Mouse (Mus musculus) CH12.LX (cell line): ENCODE measurements around the gene Lhpp.

Experiments
- MAX ChIP-seq: IDR thresholded peaks from 2 replicates; pipeline ENCODE4 v1.6.1; 2011; ENCODE audit warnings: low read length, improper control_type of control experiment
- USF1 ChIP-seq: IDR thresholded peaks from 2 replicates; pipeline ENCODE4 v1.6.1; 2014; ENCODE audit warnings: low read depth, mild to moderate bottlenecking, inconsistent platforms, low read length, improper control_type of control experiment

DNA sequence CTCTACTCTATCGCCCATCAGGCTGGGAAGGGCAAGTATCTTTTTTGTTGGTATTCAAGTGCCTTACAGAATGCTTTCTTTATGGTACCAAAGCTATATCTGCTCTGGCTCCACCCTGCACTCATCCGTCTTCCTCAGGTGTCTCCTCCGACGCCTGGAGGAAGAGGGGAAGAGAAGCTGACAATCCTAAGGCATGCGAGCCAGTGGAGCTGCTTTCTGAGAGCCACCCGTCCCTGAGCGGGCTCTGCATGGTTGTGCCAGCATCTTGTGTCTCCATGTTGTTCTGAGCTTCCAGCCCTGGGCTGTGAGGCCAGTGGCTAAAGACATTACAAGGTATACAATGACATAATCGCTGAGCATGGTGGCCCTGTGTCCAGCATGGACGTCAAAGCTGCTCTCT is 123.8 kb downstream of the Lhpp start:
- TF ChIP-seq MAX (no peak), USF1 (no peak)
